Mouse (Mus musculus): ENCODE measurements at regions not wholly inside any gene's neighbourhood (a gene's known extent, or its start where the extent isn't known, plus 50 kb on each side); places are given as distances from the start of the nearest gene placed in this dataset.

DNA sequence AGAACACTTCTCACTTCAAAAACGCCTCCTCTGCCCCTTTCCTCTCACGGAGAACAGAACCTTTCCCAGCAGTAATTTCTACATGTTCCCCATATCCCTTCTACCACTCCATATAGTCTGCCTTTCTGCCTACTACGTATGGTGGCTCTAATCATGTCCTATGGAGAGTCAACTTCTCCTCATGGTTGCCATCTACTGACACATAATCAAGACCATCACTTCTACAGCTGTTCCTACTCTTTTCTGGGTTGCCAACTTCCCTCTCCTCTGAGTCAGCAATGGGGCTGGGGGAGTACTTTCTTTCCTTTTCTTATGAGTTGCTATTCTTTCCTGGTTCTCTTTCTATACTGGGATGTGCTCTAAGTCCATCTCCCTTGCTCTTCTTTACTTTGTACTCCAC lies 114.0 kb upstream of the Paip1 start:
- no peaks in the 10 kb centered on the region for H3K27me3 ChIP-seq (ENCODE audit: insufficient read depth, poor library complexity, severe bottlenecking)

DNA sequence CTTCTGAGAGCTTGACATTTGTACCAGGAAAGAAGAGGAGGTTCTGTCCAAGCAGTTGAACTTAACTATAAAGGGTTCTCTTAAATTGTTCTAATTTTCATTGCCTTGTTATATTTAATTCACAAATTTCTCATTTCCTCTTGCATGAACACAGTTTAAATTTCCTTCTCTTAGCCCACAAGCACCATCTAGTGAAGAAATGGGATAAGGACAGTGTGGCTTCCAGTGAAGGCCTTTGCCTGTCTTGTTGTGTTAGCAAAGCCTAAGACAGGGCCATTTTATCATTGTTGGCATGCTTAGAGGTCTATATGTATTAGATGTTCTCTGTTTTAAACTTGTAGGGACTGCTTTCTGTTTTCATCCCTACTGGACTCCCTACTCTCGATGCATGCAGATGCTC lies 110.0 kb upstream of the Paip1 start:
- Histone ChIP-seq H3K4me1 (replicated peaks) (no peaks in the 10 kb centered on the region), H3K9me3 (no peaks in the 10 kb centered on the region), H3K27me3 (ENCODE audit: insufficient read depth, poor library complexity, severe bottlenecking) (no peaks in the 10 kb centered on the region), H3K36me3 (no peaks in the 10 kb centered on the region), H3K4me3 (no peak overlapping the region), H3K27ac (no peak overlapping the region)
- 93% methylated on average over 1 of the region's 1 CpGs for WGBS
- no peak for DNase-seq (ENCODE audit: low spot score)

More for the DNA sequence above, 114.0 kb upstream of the Paip1 start:
- H3K4me3 ChIP-seq, result no peak overlapping the region
- no peaks in the 10 kb centered on the region for H3K4me1 ChIP-seq (replicated peaks)
- H3K9me3 ChIP-seq, result no peaks in the 10 kb centered on the region
- DNase-seq (ENCODE audit: low spot score), result no peak
- no peaks in the 10 kb centered on the region for H3K36me3 ChIP-seq
- no peak overlapping the region for H3K27ac ChIP-seq
- WGBS, result 78% methylated on average over 3 of the region's 3 CpGs

DNA sequence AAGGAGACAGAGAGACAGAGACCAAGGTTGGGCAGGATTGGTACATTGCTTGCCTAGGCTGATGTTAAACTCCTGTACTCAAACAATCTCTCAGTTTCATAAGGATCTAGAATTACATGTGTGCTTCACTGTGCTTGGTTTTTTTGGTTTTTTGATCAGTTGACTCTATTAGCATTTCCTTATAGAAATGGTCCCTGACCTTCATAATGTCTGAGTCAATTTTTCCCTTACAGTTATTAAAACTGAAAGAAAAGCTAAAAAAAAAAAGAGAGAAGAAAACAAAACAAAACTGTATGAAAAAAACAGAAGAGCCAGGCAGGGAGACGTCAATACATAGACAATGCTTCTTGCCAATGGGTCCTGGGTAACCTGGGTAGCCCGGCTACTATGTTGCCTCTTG lies 102.9 kb upstream of the Paip1 start:
- H3K36me3 ChIP-seq, result no peaks in the 10 kb centered on the region
- no peak overlapping the region for H3K4me3 ChIP-seq
- H3K27ac ChIP-seq, result no peak overlapping the region
- H3K9me3 ChIP-seq, result no peaks in the 10 kb centered on the region
- no peak for DNase-seq (ENCODE audit: low spot score)
- WGBS, result 83% methylated on average over 2 of the region's 2 CpGs
- H3K4me1 ChIP-seq (replicated peaks), result no peaks in the 10 kb centered on the region
- H3K27me3 ChIP-seq (ENCODE audit: insufficient read depth, poor library complexity, severe bottlenecking), result no peaks in the 10 kb centered on the region

DNA sequence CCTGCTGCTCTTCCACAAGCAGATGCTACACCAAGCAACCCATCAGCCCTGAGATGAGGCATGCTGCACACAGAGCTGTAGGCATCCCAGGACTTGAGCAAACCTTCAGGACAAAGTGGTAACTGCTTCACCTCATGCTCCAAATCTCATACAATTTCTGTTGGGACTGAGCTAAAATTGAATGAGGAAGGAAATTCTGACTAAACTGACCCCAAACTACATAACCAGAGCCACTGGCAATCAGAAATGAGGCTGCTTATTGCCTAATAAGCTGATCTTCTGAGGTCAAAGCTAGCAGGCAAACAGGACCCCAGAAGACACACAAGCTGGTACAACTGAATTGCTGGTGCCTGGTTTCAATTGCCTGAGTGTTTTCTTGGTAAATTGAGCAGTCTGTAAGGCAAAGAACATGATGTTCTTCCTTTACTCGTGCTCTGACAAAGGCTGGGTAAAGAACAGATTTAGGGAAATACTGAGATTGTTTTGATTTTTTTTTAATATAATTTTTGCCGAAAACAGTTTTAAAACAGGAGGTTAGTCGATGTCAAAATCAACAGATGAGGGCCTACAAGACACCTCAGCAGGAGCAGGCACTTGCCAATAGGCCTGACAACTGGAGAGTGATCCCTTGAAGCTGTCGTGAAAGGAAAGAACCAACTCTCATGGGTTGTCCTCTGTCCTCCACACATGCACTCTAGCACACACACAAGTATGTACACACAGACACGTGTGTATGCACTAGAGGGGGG lies 101.3 kb upstream of the Paip1 start:
- Histone ChIP-seq H3K4me1 (replicated peaks) (no peaks in the 10 kb centered on the region), H3K36me3 (no peaks in the 10 kb centered on the region), H3K9me3 (no peaks in the 10 kb centered on the region), H3K27ac (no peak overlapping the region), H3K27me3 (ENCODE audit: insufficient read depth, poor library complexity, severe bottlenecking) (no peaks in the 10 kb centered on the region), H3K4me3 (no peak overlapping the region)
- 79% methylated on average over 5 of the region's 5 CpGs for WGBS
- no peak for DNase-seq (ENCODE audit: low spot score)

DNA sequence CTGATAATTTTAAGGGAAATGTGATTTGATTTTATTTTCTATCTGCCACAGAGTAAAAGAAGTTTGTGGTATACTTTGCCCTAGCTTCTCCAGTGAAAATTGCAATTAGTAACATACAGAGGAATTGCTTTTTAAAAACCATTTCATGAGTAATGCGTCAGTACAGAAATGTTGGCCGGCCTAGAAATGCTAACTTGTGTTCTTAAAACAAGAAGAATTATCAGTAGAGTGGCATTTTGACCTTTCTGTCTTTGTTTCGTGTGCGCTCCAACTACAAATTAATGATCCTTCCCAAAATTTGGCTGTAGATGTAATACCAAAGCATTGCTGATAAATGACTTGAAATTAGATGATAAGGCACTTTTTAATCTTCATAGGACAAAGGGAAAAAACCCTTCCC lies 99.7 kb upstream of the Paip1 start:
- Histone ChIP-seq H3K27ac (no peak overlapping the region), H3K27me3 (ENCODE audit: insufficient read depth, poor library complexity, severe bottlenecking) (no peaks in the 10 kb centered on the region), H3K4me3 (no peak overlapping the region), H3K4me1 (replicated peaks) (no peaks in the 10 kb centered on the region), H3K9me3 (no peaks in the 10 kb centered on the region), H3K36me3 (0 out of 2 replicates have a peak, but pooled peaks cover 2% of the 10 kb centered on the region)
- WGBS, result 92% methylated on average over 4 of the region's 4 CpGs
- no peak for DNase-seq (ENCODE audit: low spot score)

DNA sequence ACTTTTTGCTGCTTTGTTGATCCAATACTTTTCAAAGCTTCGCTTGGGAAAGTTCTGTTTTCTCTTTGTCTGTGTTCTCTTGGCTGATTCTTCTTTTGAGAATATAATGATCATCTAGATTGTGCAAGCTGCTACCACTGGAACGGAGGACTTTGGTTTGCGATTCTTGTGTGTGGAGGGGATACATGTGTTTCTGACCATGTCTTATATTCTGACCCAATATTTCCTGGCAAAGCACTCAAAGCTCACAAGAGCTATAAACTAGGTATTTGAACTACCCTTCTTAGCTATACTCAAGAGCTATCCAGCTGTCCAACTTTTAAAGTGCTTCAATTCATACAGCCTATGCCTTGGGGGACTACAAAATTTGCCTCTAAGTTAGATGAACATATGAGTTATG lies 96.6 kb upstream of the Paip1 start:
- no peak overlapping the region for H3K4me3 ChIP-seq
- peaks cover 26% of the 10 kb centered on the region for H3K36me3 ChIP-seq
- WGBS, result 94% methylated on average over 3 of the region's 3 CpGs
- H3K9me3 ChIP-seq, result no peaks in the 10 kb centered on the region
- H3K27me3 ChIP-seq (ENCODE audit: insufficient read depth, poor library complexity, severe bottlenecking), result no peaks in the 10 kb centered on the region
- DNase-seq (ENCODE audit: low spot score), result no peak
- no peaks in the 10 kb centered on the region for H3K4me1 ChIP-seq (replicated peaks)
- H3K27ac ChIP-seq, result no peak overlapping the region

DNA sequence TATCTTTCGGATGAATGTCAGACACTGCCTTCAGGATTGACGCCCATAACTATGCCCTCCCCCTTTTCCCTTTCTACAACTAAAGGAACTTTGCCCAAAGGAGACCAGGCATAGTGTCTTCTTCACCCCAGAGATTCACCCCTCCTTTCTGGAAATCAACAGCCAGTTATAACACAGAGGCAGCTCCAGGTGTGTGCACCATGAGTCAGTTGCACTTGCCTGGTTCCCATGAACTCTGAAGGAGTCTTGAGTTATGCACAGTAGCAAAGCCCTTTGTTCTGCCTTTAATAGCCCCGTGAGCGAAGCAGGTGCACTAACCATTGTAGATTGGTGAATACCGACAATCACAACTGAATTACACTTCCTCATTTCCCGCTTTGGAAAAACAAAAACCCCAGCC lies 94.5 kb upstream of the Paip1 start:
- Histone ChIP-seq H3K9me3 (no peaks in the 10 kb centered on the region), H3K4me1 (replicated peaks) (no peaks in the 10 kb centered on the region), H3K4me3 (no peak overlapping the region), H3K27ac (no peak overlapping the region), H3K27me3 (ENCODE audit: insufficient read depth, poor library complexity, severe bottlenecking) (no peaks in the 10 kb centered on the region), H3K36me3 (peaks cover 37% of the 10 kb centered on the region)
- DNase-seq (ENCODE audit: low spot score), result no peak
- WGBS, result 89% methylated on average over 6 of the region's 6 CpGs

DNA sequence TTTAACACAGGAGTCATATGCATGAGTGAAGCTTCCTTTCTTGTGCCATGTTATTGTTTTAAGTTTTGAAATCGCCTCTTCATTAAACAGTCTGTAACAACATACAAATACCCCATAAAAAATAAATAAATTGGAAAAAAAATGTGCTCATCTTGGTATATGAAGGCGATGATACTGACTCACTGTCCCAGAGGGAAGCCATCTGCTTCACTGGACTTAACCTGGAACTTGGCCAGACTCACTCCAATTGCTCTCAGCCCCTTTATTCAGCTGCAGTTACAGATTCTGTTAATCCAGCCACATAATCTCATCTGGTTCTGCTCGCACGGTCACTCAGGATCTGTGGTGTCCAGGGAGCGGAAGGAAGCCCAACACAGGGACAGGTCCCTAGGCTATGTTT lies 90.5 kb upstream of the Paip1 start:
- Histone ChIP-seq H3K27me3 (ENCODE audit: insufficient read depth, poor library complexity, severe bottlenecking) (no peaks in the 10 kb centered on the region), H3K36me3 (peaks cover 39% of the 10 kb centered on the region), H3K9me3 (no peaks in the 10 kb centered on the region), H3K27ac (no peak overlapping the region), H3K4me1 (replicated peaks) (no peaks in the 10 kb centered on the region), H3K4me3 (no peak overlapping the region)
- WGBS, result 93% methylated on average over 5 of the region's 5 CpGs
- no peak for DNase-seq (ENCODE audit: low spot score)

DNA sequence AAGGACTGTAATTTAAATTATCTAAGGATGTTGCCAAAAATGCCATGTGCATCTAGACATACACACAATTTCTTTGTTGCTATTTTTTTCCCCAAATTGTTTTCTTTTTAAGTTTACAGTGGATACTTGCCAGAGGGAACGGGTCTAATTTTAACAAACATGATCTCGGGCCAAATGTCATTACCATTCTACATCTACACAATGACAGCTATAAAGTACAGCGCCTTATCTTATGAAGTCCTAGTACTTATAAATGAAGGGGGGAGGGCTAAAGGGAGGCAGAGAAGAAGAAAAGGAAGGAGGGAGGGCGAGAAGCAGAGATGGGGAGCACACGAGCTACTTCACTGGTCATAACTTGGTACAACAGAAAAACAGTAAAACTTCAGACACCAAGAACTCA lies 89.4 kb upstream of the Paip1 start:
- Histone ChIP-seq H3K4me3 (no peak overlapping the region), H3K27me3 (ENCODE audit: insufficient read depth, poor library complexity, severe bottlenecking) (no peaks in the 10 kb centered on the region), H3K27ac (no peak overlapping the region), H3K36me3 (peaks cover 35% of the 10 kb centered on the region), H3K9me3 (no peaks in the 10 kb centered on the region), H3K4me1 (replicated peaks) (no peaks in the 10 kb centered on the region)
- no peak for DNase-seq (ENCODE audit: low spot score)
- 87% methylated on average over 5 of the region's 5 CpGs for WGBS

DNA sequence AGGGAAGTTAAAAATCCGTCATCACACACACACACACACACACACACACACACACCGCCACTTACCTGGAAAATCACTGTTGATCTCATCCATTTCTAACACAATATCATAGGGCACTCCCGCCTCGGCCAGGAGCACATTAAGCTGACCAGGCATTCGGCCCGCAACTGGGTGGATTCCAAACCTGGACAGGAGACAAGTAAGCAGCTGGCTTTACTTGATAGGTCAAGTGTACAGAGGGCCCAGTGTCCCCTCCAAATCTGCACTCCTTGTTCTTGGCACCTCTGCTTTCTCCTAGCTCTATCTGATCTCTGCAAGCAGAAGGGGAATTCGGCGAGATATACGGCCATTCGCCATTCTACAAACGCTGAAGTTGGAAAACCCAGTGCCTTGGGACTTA lies 88.6 kb upstream of the Paip1 start:
- Histone ChIP-seq H3K4me3 (no peak overlapping the region), H3K4me1 (replicated peaks) (no peaks in the 10 kb centered on the region), H3K36me3 (peaks cover 34% of the 10 kb centered on the region), H3K27me3 (ENCODE audit: insufficient read depth, poor library complexity, severe bottlenecking) (no peaks in the 10 kb centered on the region), H3K27ac (no peak overlapping the region), H3K9me3 (no peaks in the 10 kb centered on the region)
- 94% methylated on average over 11 of the region's 11 CpGs for WGBS
- DNase-seq (ENCODE audit: low spot score), result no peak

DNA sequence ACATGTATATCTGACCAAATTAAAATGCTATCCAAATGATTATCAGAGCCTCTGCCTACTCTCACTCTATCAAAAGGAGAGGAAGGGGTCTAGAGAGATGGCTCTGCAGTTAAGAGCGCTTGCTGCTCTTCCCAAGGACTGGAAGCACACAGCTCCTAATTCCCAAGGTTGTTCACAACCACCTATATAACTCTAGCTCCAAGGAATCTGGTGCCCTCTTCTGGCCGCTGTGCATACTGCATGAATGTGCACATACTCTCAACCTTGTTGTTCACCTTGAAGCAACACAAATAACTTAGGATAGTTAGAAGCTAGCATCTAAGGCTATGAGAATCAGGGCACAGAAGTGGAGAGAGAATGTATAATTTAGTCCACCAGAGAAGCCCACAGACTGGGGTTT lies 86.6 kb upstream of the Paip1 start:
- H3K9me3 ChIP-seq, result no peaks in the 10 kb centered on the region
- H3K27me3 ChIP-seq (ENCODE audit: insufficient read depth, poor library complexity, severe bottlenecking), result no peaks in the 10 kb centered on the region
- H3K27ac ChIP-seq, result no peak overlapping the region
- H3K36me3 ChIP-seq, result peaks cover 19% of the 10 kb centered on the region
- 30% methylated on average over 2 of the region's 2 CpGs for WGBS
- no peaks in the 10 kb centered on the region for H3K4me1 ChIP-seq (replicated peaks)
- peak; percentile 61 for DNase-seq (ENCODE audit: low spot score)
- no peak overlapping the region for H3K4me3 ChIP-seq

DNA sequence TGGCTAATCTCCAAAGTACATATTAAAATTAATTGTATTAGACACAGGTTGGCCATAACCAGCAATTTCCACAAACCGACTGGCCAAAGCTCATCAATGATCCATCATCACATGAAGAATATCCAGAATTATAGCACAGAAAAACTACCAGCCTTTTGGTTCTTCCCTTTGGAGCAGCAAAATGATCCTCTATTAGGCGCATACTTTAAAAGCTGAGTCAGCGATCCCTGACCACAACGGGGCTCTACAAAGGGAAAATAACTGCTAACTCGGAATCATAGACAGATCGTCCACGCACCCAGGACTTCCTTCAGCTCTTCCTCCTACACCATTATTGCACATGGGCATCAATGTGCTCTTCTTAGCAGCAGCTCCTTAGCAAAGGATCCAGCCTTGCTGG lies 85.6 kb upstream of the Paip1 start:
- H3K27ac ChIP-seq, result no peak overlapping the region

DNA sequence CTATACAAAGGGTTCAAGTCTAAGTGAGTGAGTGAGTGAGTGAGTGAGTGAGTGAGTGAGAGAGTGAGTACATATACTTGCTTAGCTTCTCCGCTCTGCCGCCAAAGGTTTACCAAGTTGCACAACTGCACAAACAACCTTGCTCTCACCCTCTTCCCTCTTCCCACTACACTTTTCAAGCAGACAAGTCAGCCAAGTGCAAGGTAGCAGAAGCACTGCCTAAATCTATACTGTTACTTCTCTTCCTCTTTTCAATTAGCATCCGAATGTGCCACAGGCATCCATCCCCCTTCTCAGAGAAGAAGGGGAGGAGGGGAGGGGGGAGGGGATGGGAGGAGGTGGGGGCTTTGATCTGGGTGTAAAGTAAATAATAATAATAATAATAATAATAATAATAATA lies 80.4 kb upstream of the Paip1 start:
- Histone ChIP-seq H3K27ac (no peak overlapping the region), H3K9me3 (no peaks in the 10 kb centered on the region), H3K4me3 (no peak overlapping the region), H3K36me3 (peaks cover 27% of the 10 kb centered on the region), H3K27me3 (ENCODE audit: insufficient read depth, poor library complexity, severe bottlenecking) (no peaks in the 10 kb centered on the region), H3K4me1 (replicated peaks) (peaks cover 4% of the 10 kb centered on the region)
- DNase-seq (ENCODE audit: low spot score), result no peak
- WGBS, result 95% methylated on average over 3 of the region's 3 CpGs

More for the DNA sequence above, 85.6 kb upstream of the Paip1 start:
- Histone ChIP-seq H3K4me3 (no peak overlapping the region), H3K27me3 (ENCODE audit: insufficient read depth, poor library complexity, severe bottlenecking) (no peaks in the 10 kb centered on the region), H3K36me3 (peaks cover 15% of the 10 kb centered on the region), H3K9me3 (no peaks in the 10 kb centered on the region), H3K4me1 (replicated peaks) (no peaks in the 10 kb centered on the region)
- no peak for DNase-seq (ENCODE audit: low spot score)
- 94% methylated on average over 7 of the region's 7 CpGs for WGBS

DNA sequence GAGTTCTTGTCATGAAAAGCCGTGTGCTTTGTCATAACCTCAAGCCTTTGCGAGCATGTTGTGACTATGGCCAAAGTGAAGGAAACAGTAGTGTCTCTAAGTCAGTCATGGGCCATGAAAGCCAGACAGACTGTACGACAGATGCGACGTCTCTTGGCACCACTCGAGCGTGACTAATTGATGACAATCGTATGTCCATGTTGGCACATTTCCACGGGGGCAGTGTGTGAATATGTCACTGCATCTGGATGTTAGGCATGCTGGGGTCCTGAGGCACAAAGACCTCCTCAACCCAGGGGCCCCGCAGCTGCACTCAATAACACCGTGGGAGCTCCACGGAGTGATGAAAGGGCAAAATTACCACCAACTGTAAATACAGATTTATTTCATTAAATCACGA lies 77.1 kb upstream of the Paip1 start:
- peaks cover 56% of the 10 kb centered on the region for H3K36me3 ChIP-seq
- DNase-seq (ENCODE audit: low spot score), result peak; percentile 8
- WGBS, result 54% methylated on average over 13 of the region's 13 CpGs
- no peak overlapping the region for H3K4me3 ChIP-seq
- no peak overlapping the region for H3K27ac ChIP-seq
- H3K27me3 ChIP-seq (ENCODE audit: insufficient read depth, poor library complexity, severe bottlenecking), result no peaks in the 10 kb centered on the region
- H3K4me1 ChIP-seq (replicated peaks), result peaks cover 4% of the 10 kb centered on the region
- H3K9me3 ChIP-seq, result no peaks in the 10 kb centered on the region

All from hindbrain, embryonic 10.5 days (tissue).